Mouse (Mus musculus) layer of hippocampus, adult 9-10 months (tissue): ENCODE measurements around the gene Vps35l.

Source experiments
- DNase-seq: peaks from one replicate; pipeline ENCODE4 v3.0.0; 2022; ENCODE audit warnings: low spot score

The Vps35l gene

DNA sequence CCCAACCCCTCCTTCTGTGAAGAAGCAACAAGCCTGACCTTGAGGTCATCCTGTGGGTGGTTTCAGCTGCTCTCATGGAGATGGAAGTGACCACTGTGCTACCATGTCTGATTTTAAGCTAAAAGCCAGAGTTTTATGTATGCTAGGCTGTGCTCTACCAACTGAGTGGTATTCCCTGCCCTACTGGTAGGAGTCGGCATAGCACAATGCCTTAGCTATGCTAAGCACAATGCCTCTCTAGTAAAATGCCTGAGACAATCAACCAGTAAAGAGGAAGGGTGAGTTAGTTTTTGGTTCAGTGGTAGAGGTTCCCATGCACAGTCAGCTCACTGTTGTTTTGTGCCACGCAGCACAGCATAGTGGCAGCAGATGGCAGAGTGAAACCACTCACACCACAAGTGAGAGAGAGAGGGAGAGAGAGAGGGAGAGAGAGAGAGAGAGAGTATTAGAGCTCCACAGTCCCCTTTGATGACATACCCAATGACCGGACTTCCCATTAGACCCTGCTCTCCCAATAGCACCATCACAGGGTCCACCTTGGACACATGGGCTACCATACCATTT lies 139.5 kb downstream of the Vps35l start:
- no peak for DNase-seq

DNA sequence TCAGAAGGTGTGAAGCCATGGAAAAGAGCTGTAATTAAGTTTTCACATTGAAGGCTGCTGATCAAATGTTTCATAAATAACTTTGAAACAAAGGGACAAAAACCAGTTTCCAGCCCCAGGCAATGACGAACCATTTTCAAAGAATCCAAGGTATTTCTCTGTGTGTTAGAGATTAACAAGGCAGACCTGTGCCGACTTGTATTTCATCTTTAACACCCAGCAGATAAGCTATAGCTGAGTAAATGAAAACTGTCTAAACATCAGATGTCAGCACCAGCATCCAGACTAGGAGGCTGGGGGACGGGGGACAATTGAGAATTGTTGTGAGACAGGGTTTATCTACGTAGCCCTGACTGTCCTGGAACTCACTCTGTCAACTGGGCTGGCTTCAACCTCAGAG lies 143.9 kb downstream of the Vps35l start:
- DNase-seq = no peak

DNA sequence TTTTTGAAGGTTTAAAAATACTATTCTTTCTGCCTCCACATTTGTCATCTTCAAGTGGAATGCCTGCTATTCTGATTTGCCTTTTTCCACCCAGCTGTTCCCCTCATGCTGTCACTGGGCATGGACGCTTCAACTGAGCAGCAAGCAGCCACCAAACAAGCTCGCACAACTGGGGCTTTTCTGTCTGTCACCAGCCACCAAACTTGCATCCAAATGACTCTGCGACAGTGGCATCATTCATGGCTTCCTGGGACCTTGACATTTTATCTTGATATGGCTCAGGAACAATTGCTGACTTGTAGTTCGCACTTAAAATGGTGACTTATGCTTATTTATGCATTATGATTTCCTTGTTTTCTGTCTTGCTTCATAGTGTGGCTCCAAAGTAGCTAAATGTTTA lies 144.9 kb downstream of the Vps35l start:
- DNase-seq = no peak

DNA sequence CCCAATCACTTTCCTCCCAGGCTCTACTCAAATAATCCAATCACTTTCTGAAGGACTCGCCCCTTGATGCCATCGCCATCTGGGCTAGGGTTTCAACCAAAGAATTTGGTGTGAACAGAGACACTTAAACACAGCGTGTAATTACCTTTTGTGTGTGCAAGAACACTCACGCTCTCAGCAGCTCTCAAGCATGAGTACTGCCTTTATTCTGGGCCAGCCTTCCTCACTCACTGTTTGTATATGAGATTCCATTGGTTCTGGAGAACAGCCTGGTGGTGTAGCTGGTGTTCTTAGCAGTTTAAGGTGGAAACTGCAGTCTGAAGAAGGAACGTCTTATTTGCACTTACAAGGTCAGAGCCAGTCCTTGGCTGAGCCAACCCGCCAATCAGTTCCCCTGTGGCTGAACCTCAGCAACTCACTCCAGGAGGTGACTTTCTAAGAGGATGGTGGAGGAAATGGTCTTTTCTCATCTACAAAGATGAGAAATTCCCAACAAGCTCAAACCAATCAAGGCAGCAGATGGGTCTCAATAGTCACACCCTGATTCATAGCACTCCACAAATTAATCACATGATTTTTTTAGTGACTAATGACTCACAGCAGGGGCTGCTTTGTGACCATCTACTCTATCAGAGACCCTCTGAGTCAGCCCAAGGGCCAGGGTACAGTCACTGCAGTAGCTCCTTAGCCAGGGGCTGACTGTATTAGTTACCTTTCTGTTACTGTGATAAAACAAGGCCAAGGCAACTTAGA lies 147.5 kb downstream of the Vps35l start:
- no peak for DNase-seq

DNA sequence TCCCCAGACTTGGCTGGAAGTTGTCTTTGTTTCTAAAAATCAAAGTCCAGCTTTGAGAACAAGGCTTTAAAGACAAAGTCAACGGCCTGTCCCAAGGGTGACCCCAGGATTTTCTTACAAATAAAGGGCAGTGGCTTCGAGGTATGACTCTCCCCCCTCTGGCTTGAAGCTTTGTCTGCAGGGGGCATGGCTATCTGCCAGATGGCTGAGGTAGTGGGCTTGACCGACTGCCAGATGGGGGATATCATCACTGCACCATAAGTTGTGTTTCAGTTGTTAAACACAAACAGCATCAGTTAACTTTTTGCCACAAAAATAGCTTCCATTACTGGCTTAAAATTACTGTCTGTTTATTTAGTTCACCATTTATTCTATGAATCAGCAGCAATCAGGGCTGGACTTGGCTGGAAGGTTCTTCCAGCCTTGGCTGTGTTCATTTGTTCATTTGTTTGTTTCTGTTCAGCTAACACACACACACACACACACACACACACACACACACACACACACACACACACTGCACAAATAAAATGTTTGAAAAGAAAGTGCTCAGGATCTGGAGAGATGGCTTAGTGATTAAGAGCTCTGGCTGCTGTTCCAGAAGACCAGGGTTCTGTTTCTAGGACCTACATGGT lies 149.1 kb downstream of the Vps35l start:
- DNase-seq = no peak
